Mouse (Mus musculus) ES-Bruce4 (cell line): ENCODE results near the gene H2-Ke6. TPM values are rescaled to one million over a fixed set of nuclear protein-coding genes. Genes with fewer than 3 reads are reported as not detected.
A peak's percentile ranks its signal among the peaks of the same experiment; 100 is the strongest.
"Not testable (repeated sequence)": the region's sequence is repeated elsewhere in the genome, so short reads cannot be mapped to it uniquely, and the experiment has no call there.

ENCODE experiments used
- H3K27ac ChIP-seq: 2 replicates; pipeline ENCODE4 v1.5.1; 2012; ENCODE audit warnings: low read length, inconsistent platforms; ENCODE audit not compliant: insufficient read depth
- H3K27me3 ChIP-seq: 2 replicates; pipeline ENCODE4 v1.6.1; 2012; ENCODE audit warnings: mild to moderate bottlenecking, low read length, inconsistent platforms; ENCODE audit not compliant: control insufficient read depth, poor library complexity, insufficient read depth, severe bottlenecking
- H3K36me3 ChIP-seq: 2 replicates; pipeline ENCODE4 v1.6.1; 2012; ENCODE audit warnings: inconsistent platforms, mild to moderate bottlenecking, low read length, moderate library complexity; ENCODE audit not compliant: control insufficient read depth, poor library complexity, insufficient read depth, severe bottlenecking
- H3K4me1 ChIP-seq: one replicate; pipeline ENCODE4 v1.8.1; 2011; ENCODE audit warnings: low read length; ENCODE audit not compliant: control insufficient read depth, insufficient read depth
- H3K4me3 ChIP-seq: 2 replicates; pipeline ENCODE4 v1.5.1; 2011; ENCODE audit warnings: low read depth, mild to moderate bottlenecking, low read length
- H3K9ac ChIP-seq: 2 replicates; pipeline ENCODE4 v1.6.1; 2012; ENCODE audit warnings: low read depth, mild to moderate bottlenecking, inconsistent platforms; ENCODE audit not compliant: poor library complexity, severe bottlenecking
- H3K9me3 ChIP-seq: replicated peaks from 2 replicates; pipeline ENCODE4 v1.6.1; 2012; ENCODE audit warnings: mild to moderate bottlenecking, low read length, inconsistent platforms; ENCODE audit not compliant: control insufficient read depth, poor library complexity, insufficient read depth, severe bottlenecking
- CTCF ChIP-seq: IDR thresholded peaks from one replicate; pipeline ENCODE4 v1.8.1; 2011; ENCODE audit warnings: low read depth, low read length
- EP300 ChIP-seq: IDR thresholded peaks from 2 replicates; pipeline ENCODE4 v1.6.1; 2011; ENCODE audit warnings: low read depth, low read length; ENCODE audit not compliant: insufficient read depth
- POLR2A ChIP-seq: IDR thresholded peaks from one replicate; pipeline ENCODE4 v1.8.1; 2011; ENCODE audit warnings: low read length; ENCODE audit not compliant: insufficient read depth
- polyA plus RNA-seq: library from polyadenylated mRNA; stranded (reverse); fragments of >200 nt; gene quantifications from 2 replicates; pipeline ENCODE4 v1.2.4, GENCODE M21; 2011; ENCODE audit warnings: low read depth; ENCODE audit not compliant: missing spikeins, insufficient read depth, insufficient read length

H2-Ke6 gene
- polyA plus RNA-seq, 1 experiment: 19.0 TPM

DNA sequence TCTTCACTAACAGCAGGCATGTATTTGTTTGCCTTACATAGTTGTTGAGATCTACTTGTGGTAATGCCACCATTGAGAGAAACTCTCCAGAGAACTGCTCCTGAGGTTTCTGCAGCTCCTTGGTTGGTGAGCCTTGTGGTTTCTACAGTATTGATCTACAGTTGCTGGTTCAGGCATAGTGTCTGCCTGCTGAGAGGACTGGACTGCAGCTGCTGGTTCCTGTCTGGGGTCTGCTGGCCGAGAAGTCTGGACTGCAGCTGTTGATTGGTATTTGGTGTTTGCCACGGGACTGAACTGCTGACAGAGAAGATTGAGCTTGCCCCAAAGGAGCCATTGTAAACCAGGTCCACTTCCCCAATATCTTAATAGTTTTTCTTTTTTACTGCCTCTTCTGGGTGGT is 21.3 kb downstream of the H2-Ke6 start:
- Histone ChIP-seq H3K4me3 (no peak overlapping the region), H3K36me3 (no peaks in the 10 kb centered on the region), H3K4me1 (no peaks in the 10 kb centered on the region), H3K27ac (no peak overlapping the region), H3K9me3 (0 out of 2 replicates have a peak, but pooled peaks cover 2% of the 10 kb centered on the region), H3K9ac (no peak overlapping the region), H3K27me3 (no peaks in the 10 kb centered on the region)
- TF ChIP-seq POLR2A (no peak), CTCF (no peak), EP300 (no peak)

DNA sequence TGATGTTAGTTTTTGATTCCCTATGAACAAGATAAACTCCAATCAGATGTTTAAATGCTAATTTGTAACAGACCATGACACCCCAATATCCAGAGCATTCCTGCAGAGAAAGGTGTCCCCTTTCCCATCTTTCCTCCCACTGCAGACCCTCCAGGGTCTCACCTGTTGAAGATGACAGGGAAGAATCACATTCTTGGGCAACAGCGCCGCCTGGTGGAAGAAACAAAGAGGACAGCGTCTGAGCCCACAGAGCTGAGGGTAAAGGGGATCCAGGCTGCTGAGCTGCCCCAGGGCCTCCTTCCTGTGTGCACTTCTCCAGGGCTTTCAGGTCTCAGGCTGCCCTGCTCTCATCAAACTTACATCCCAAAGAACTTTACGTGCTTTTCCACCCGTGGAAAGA is 24.4 kb downstream of the H2-Ke6 start:
- Histone ChIP-seq H3K27me3 (peaks cover 7% of the 10 kb centered on the region), H3K9me3 (0 out of 2 replicates have a peak, but pooled peaks cover 2% of the 10 kb centered on the region)
- TF ChIP-seq POLR2A: no peak
- TF ChIP-seq EP300: no peak
- peak; percentile 62 for TF ChIP-seq CTCF

DNA sequence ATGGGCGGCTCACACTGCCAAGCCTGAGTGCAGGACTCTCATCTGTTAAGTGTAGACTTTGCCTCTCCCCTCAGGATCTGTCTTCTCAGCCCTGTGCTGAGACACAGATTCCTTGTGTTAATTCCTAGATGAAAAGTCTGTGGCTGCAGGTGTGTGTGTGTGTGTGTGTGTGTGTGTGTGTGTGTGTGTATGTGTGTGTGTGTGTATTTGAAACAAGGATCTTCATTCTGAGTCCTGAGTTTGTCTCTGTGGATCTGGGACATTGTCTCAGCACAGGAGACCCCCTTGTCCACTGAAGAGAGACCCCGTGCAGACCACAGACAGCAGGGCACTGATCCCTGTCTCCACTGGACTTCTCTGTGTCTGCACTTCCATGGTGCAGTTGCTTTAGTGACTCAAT is 27.1 kb downstream of the H2-Ke6 start:
- H3K9me3 ChIP-seq, H3K9ac ChIP-seq, H3K4me3 ChIP-seq, H3K36me3 ChIP-seq, H3K4me1 ChIP-seq, H3K27me3 ChIP-seq, H3K27ac ChIP-seq: not testable (repeated sequence)

More for the DNA sequence above, 24.4 kb downstream of the H2-Ke6 start:
- no peak overlapping the region for H3K9ac ChIP-seq
- H3K4me1 ChIP-seq: no peaks in the 10 kb centered on the region
- no peak overlapping the region for H3K27ac ChIP-seq
- no peaks in the 10 kb centered on the region for H3K36me3 ChIP-seq
- H3K4me3 ChIP-seq: no peak overlapping the region

DNA sequence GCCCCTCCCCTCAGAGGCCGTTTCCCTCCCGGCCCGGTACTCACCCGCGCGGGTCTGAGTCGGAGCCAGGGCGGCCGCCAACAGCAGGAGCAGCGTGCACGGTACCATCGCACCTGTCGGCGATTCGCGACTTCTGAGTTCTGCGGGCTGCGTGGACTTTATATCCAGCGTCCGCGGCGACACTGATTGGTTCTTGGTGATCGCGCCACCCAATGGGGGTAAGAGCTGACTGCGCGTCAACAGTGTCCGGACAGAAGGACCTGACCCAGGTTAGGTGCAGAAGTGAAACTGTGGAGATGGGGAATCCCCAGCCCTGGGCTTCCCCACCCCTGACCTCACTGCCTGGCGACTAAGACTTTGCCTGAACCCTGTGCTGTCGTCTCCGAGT is 27.7 kb downstream of the H2-Ke6 start, which contains the start of gene H2-K1:
H2-K1 (minus strand) TSS at position 198 of the 388 bp plus-strand sequence.
- Histone ChIP-seq H3K9ac (peak within 1 kb of the TSS; percentile 79), H3K4me3 (peak within 1 kb of the TSS; percentile 75), H3K27me3 (peaks cover 7% of the 10 kb centered on the region), H3K4me1 (no peaks in the 10 kb centered on the region), H3K36me3 (no peaks in the 10 kb centered on the region), H3K9me3 (0 out of 2 replicates have a peak, but pooled peaks cover 2% of the 10 kb centered on the region), H3K27ac (no peak within 1 kb of the TSS)
- TF ChIP-seq EP300 (no peak), CTCF (no peak), POLR2A (no peak)

DNA sequence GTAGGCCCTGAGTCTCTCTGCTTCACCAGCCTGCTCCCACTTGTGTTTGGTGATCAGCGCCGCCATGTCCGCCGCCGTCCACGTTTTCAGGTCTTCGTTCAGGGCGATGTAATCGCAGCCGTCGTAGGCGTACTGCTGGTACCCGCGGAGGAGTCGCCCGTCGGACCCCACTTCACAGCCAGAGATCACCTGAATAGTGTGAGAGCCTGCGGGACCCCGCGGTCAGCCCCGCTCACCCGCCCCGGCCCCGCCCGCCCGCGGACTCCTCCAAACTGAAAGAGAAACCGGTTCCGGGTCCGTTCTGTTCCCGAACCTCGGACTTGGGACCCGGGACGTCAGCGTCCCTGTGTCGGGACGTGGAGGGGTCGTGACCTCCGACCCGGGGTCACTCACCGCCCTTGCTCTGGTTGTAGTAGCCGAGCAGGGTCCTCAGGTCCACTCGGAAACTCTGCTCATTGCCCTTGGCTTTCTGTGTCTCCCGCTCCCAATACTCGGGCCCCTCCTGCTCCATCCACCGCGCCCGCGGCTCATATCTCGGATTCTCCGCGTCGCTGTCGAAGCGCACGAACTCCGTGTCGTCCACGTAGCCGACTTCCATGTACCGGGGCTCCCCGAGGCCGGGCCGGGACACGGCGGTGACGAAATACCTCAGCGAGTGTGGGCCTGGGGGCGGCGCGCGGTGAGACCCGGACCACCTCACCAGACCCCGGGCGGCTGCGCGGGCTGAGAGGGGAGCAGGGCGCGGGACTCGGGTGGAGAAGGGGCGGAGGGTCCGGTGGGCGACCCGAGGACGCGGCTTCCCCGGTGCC is 28.3 kb downstream of the H2-Ke6 start:
- Histone ChIP-seq H3K27me3 (peaks cover 7% of the 10 kb centered on the region), H3K4me1 (no peaks in the 10 kb centered on the region), H3K9me3 (0 out of 2 replicates have a peak, but pooled peaks cover 2% of the 10 kb centered on the region), H3K4me3 (peak overlapping the region; percentile 75), H3K27ac (no peak overlapping the region), H3K36me3 (no peaks in the 10 kb centered on the region), H3K9ac (peak overlapping the region; percentile 79)
- TF ChIP-seq POLR2A (no peak), CTCF (no peak)

DNA sequence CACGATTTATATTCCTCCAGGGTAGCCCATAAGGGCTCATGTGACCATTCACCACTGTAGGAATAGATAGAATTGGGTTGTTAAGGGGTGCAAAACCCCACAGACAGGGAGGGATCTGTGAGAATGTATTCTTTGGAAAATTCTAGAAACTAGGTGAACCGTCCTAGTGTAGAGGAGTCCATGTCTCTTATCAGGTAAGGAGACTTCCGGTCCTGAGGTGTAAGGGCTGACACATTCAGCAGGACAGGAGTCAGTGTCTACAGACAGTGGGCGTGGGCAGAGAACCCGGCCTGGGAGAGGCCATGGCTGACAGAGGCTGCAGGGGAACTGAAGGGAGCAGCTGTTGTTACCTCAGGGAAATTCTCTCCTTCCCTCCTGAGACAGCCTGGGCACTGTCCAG is 29.2 kb downstream of the H2-Ke6 start:
- not testable (repeated sequence) for H3K27me3 ChIP-seq, H3K27ac ChIP-seq, H3K4me1 ChIP-seq, H3K4me3 ChIP-seq, H3K36me3 ChIP-seq, H3K9me3 ChIP-seq, H3K9ac ChIP-seq

DNA sequence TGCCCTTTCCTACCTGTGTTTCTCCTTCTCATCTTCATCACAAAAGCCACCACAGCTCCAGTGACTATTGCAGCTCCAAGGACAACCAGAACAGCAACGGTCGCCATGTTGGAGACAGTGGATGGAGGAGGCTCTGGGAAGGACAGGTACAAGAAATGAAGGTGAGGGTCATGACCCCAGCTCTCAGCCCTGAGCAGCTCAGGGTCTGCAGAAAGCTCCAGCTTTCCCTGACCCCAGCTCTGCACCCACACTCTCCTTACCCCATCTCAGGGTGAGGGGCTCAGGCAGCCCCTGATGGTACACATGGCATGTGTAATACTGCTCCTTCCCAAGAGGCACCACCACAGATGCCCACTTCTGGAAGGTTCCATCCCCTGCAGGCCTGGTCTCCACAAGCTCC is 30.8 kb downstream of the H2-Ke6 start:
- not testable (repeated sequence) for H3K9ac ChIP-seq, H3K9me3 ChIP-seq, H3K4me3 ChIP-seq, H3K27ac ChIP-seq, H3K4me1 ChIP-seq, H3K36me3 ChIP-seq, H3K27me3 ChIP-seq
